Mouse (Mus musculus) heart, postnatal 0 days (tissue): Measurements from ENCODE around the gene Cenpa. TPM values are rescaled to one million over a fixed set of nuclear protein-coding genes. Genes with fewer than 3 reads are reported as not detected.
A peak's percentile ranks its signal among the peaks of the same experiment; 100 is the strongest.

Experiments
- ATAC-seq: fragments of 200-750 bp; cut with Nextera tagmentation; 2 replicates; pipeline ENCODE4 v1.8.0; 2017; ENCODE audit warnings: low read depth, moderate number of reproducible peaks, moderate library complexity; ENCODE audit not compliant: insufficient read depth
- DNase-seq: peaks from one replicate; pipeline ENCODE4 v3.0.0-alpha.2; 2016; ENCODE audit warnings: low spot score
- H3K27ac ChIP-seq: fragments of 300-500 bp; sonication (generic); 2 replicates; pipeline ENCODE4 v1.5.1; 2014; ENCODE audit warnings: low read depth, mild to moderate bottlenecking
- H3K27me3 ChIP-seq: fragments of 300-500 bp; sonication (generic); 2 replicates; pipeline ENCODE4 v1.6.1; 2014; ENCODE audit warnings: low read length, mixed read lengths; ENCODE audit not compliant: control insufficient read depth, insufficient read depth
- H3K36me3 ChIP-seq: fragments of 300-500 bp; sonication (generic); replicated peaks from 2 replicates; pipeline ENCODE4 v1.6.1; 2014; ENCODE audit warnings: low read length, mixed read lengths; ENCODE audit not compliant: control insufficient read depth, insufficient read depth
- H3K4me1 ChIP-seq: fragments of 300-500 bp; sonication (generic); 2 replicates; pipeline ENCODE4 v1.6.1; 2014; ENCODE audit warnings: antibody characterized with exemption; ENCODE audit not compliant: control insufficient read depth, insufficient read depth
- H3K4me2 ChIP-seq: fragments of 300-500 bp; sonication (generic); 2 replicates; pipeline ENCODE4 v1.6.1; 2014; ENCODE audit warnings: low read depth, mild to moderate bottlenecking, low read length, moderate library complexity
- H3K4me3 ChIP-seq: fragments of 300-500 bp; sonication (generic); 2 replicates; pipeline ENCODE4 v1.5.1; 2014; ENCODE audit warnings: low read depth, low read length
- H3K9ac ChIP-seq: fragments of 300-500 bp; sonication (generic); replicated peaks from 2 replicates; pipeline ENCODE4 v1.6.1; 2014; ENCODE audit warnings: low read depth, low read length, mixed read lengths
- H3K9me3 ChIP-seq: fragments of 300-500 bp; sonication (generic); replicated peaks from 2 replicates; pipeline ENCODE4 v1.6.1; 2016; ENCODE audit warnings: low read length; ENCODE audit not compliant: control insufficient read depth
- CTCF ChIP-seq: IDR thresholded peaks from 2 replicates; pipeline ENCODE4 v1.5.1; 2016; ENCODE audit warnings: antibody characterized with exemption, control low read depth, low read depth
- EP300 ChIP-seq: IDR thresholded peaks from 2 replicates; pipeline ENCODE4 v1.6.1; 2016; ENCODE audit warnings: antibody characterized with exemption, low read depth
- WGBS: fragments of 180-500 bp; shearing (Covaris S2); extraction: QIAGEN DNeasy Blood & Tissue Kit; methylation state at CpG from one replicate; pipeline ENCODE4 v1.1.7; 2014; 5-methylcytosine and 5-hydroxymethylcytosine counted together
- polyA plus RNA-seq: library from polyadenylated mRNA; unstranded; fragments of >200 nt; fragmentation: Nextera tagmentation; extraction: Ambion mirVana; gene quantifications from 2 replicates; pipeline ENCODE4 v1.2.1, GENCODE M21; 2015
- total RNA-seq: library from RNA; depleted of rRNA; stranded (reverse); fragments of >200 nt; gene quantifications from 2 replicates; pipeline ENCODE4 v1.2.3, GENCODE M21; 2014; ENCODE audit warnings: low replicate concordance

The Cenpa gene
- total and polyA plus RNA-seq, 2 experiments from 2014 or later, result 87.9 to 158 TPM

DNA sequence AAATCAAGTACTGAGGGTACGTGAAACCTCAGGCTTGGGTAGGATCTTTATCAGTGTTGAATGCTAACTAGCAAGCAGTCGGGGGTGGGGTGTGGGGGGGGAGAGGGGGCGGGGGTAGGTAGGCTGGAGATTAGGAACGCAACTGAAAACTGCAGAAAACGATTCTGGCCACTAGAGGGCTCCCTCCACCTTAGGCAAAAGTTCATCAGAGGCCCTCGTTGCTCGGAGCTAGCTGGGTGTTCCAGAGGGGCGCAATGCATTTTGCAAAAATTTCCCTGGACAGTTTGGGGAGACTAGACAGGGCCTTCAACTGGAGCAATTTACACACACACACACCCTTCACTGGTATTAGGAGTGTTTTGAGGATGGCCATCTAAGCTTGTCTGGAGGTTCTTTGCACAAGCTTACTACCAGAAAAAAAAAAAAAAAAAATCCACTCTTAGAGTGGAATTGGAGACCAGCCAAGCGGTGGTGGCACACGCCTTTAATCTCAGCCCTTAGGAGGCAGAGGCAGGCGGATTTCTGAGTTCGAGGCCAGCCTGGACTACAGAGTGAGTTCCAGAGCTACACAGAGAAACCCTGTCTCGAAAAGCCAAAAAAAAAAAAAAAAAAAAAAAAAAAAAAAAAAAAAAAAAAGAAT is 43.3 kb downstream of the Cenpa start:
- Histone ChIP-seq H3K27ac (no peak overlapping the region), H3K9ac (no peak overlapping the region), H3K27me3 (peaks cover 58% of the 10 kb centered on the region), H3K36me3 (no peaks in the 10 kb centered on the region), H3K4me2 (no peak overlapping the region), H3K4me1 (peaks cover 16% of the 10 kb centered on the region), H3K4me3 (no peak overlapping the region), H3K9me3 (no peaks in the 10 kb centered on the region)
- no peak for TF ChIP-seq EP300
- peak; percentile 80 for TF ChIP-seq CTCF
- DNase-seq, result peak; percentile 74
- ATAC-seq, result no peak
- WGBS, result 10% methylated on average over 13 of the region's 13 CpGs

- no peaks in the 10 kb centered on the region for H3K36me3 ChIP-seq
- ATAC-seq, result no peak
- no peak for DNase-seq
- H3K27me3 ChIP-seq, result peaks cover 63% of the 10 kb centered on the region
- H3K4me1 ChIP-seq, result peaks cover 16% of the 10 kb centered on the region
- 28% methylated on average over 8 of the region's 8 CpGs for WGBS
- no peak overlapping the region for H3K4me3 ChIP-seq
- H3K4me2 ChIP-seq, result no peak overlapping the region
- TF ChIP-seq EP300 (no peak), CTCF (no peak)
- no peak overlapping the region for H3K27ac ChIP-seq
- H3K9ac ChIP-seq, result no peak overlapping the region
- H3K9me3 ChIP-seq, result no peaks in the 10 kb centered on the region
Observed at GRCm38 (mm10) chr5:30710486-30710885, 43.9 kb downstream of the Cenpa start.

DNA sequence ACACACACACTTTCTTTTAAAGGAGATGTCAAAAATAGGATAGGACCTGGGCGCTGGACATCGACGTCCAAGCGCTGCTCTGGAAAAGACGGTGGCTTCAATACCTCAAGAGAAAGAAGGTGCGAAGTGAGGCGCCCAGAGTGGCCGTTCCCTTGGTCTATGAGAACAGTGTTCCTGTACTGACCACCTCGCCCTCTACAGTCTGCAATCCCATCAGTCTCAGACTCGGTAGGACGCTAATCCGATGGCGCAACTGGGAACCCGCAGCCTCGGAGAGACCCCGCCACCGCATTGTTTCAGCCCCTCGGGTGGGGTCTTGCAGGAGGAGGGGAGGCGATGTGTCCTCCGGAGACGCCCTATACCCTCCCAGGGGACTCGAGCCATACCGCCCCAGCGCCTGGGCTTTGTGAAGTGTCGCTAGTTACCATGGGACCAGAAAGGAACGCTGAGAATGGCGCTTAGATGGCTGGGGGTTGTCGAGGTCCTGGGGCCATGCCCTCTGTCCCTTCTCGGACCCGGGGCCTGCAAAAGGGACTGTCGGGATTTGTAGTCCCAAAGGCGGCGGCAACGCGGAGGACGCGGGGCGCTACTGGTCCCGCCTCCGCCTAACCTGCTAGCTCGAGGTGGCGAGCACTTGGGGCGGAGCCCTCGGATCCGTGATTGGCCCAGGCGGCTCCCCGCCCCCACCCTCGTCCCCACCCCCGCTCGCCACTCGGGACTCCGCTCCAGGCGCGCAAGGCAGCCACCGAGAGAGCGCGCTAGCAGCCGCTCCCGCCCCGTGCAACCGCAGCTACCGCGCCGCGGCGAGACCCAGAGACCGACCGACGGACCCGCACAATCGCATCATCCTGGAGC is 44.8 kb downstream of the Cenpa start, which contains the start of gene Dpysl5:
Gene Dpysl5 (plus strand): TSS at position 418 of the 855 bp plus-strand sequence.
- ATAC-seq (peak; percentile 57), DNase-seq (peak; percentile 14)
- Histone ChIP-seq H3K4me1 (peaks cover 16% of the 10 kb centered on the region), H3K36me3 (no peaks in the 10 kb centered on the region), H3K9ac (no peak within 1 kb of the TSS), H3K27ac (no peak within 1 kb of the TSS), H3K4me2 (peak within 1 kb of the TSS; percentile 68), H3K4me3 (peak within 1 kb of the TSS; percentile 42), H3K9me3 (no peaks in the 10 kb centered on the region), H3K27me3 (peaks cover 64% of the 10 kb centered on the region)
- TF ChIP-seq CTCF (no peak), EP300 (no peak)
- WGBS, result under 1% methylated on average over 67 of the region's 71 CpGs

- Histone ChIP-seq H3K4me3 (peak overlapping the region; percentile 42), H3K27me3 (peaks cover 64% of the 10 kb centered on the region), H3K4me1 (peaks cover 16% of the 10 kb centered on the region), H3K9ac (no peak overlapping the region), H3K9me3 (no peaks in the 10 kb centered on the region), H3K27ac (no peak overlapping the region), H3K36me3 (no peaks in the 10 kb centered on the region), H3K4me2 (peak overlapping the region; percentile 68)
- ATAC-seq (no peak), DNase-seq (no peak)
- no peak for TF ChIP-seq CTCF
- TF ChIP-seq EP300, result no peak
- WGBS, result under 1% methylated on average over 14 of the region's 14 CpGs
Observed at GRCm38 (mm10) chr5:30712002-30712390, 45.4 kb downstream of the Cenpa start.

- Histone ChIP-seq H3K27me3 (peaks cover 64% of the 10 kb centered on the region), H3K9me3 (no peaks in the 10 kb centered on the region), H3K27ac (no peak overlapping the region), H3K36me3 (no peaks in the 10 kb centered on the region), H3K4me1 (peaks cover 16% of the 10 kb centered on the region), H3K4me2 (peak overlapping the region; percentile 68), H3K9ac (0 out of 2 replicates have a peak overlapping the region, but pooled peaks have one; percentile 20), H3K4me3 (peak overlapping the region; percentile 42)
- WGBS, result under 1% methylated on average over 39 of the region's 43 CpGs
- ATAC-seq (no peak), DNase-seq (no peak)
- TF ChIP-seq CTCF (no peak), EP300 (no peak)
Observed at GRCm38 (mm10) chr5:30712441-30713298, 46.1 kb downstream of the Cenpa start.
